Mouse (Mus musculus) liver, adult 2 months (tissue): ENCODE results near the gene R3hdml.

Experiments used
- CTCF ChIP-seq: fragments of 200-500 bp; IDR thresholded peaks from 2 replicates; pipeline ENCODE4 v1.5.1; 2011; ENCODE audit warnings: low read depth, low read length, control low read depth
- POLR2A ChIP-seq: fragments of 200-500 bp; IDR thresholded peaks from 2 replicates; pipeline ENCODE4 v1.6.1; 2011; ENCODE audit warnings: low read length, control low read depth; ENCODE audit not compliant: insufficient read depth; ENCODE audit errors: extremely low read depth

DNA sequence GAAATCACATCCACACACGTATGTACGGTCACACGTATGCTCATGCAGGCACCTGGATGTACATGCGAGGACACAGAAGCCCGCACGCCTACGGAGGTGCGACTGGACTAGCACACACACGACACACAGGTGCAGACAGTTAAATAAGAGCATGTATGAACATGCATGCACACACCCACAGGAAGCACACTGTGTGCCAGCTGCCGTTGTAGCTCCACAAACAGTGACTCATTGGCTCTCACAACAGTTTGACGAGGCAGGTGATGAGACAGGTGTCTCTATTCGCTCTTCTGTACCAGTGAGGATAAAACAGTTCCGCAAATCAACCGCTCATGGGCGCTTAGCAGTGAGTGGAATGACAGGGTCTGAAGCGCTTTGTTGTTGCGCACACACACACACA, 1.5 kb upstream of the R3hdml start:
- TF ChIP-seq POLR2A (no peak), CTCF (no peak)
